Mouse (Mus musculus): ENCODE results near the gene Gm17545. TPM values are rescaled to one million over a fixed set of nuclear protein-coding genes. Genes with fewer than 3 reads are reported as not detected.

The Gm17545 gene
- polyA plus RNA-seq, 1 experiment from 2014 or later: not detected

DNA sequence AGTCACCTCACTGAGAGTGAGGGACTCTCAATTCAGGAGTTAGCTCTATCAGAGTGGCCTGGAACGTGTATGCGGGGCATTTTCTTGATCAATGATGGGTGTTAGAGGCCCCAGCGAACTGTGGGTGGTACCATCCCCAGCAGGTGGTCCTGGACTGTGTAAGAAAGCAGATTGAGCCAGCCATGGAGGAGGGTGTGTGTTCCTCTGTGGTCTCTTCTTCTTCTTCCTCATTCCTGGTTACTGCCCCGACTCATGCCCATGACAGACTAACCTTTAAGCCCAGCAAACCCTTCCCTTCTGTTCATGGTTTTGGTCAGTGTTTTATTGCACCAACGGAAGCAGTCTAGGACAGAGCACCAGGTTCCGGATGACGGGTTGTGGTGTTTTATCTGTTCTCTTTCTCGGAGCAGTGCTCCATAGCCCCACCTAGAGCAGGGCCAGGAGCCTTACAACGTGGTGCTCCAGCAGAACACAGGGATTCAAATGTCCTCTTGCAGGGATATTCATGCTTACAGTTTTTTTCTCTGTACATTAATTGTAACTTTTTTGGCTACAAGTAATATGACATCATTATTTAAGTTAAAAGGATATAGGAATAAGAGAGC, 40.2 kb downstream of the Gm17545 start:
- no peaks in the 10 kb centered on the region for H3K27me3 ChIP-seq (ENCODE audit: control insufficient read depth, insufficient read depth, low read length)
- WGBS: 79% methylated on average over 9 of the region's 9 CpGs
- no peaks in the 10 kb centered on the region for H3K4me1 ChIP-seq (ENCODE audit: control insufficient read depth, insufficient read depth, low read length)

DNA sequence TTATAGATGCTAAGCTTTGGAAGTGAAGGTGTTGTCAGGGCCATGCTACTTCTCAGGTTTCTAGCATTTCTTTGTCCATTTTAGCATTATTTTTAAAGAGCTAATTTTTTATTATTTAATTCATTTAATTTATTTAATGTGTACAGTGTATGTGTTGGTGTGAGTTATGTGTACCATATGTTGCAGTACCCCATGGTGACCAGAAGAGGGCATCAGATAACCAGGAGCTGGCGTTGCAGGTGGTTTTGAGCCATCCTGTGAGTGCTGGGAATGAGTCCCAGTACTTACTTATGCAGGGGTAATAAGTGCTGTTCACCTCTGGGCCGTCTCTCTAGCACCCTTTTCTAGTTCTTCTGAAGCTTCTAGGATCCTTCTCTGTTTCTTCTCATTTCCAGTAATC, 41.0 kb downstream of the Gm17545 start:
- no peaks in the 10 kb centered on the region for H3K9me3 ChIP-seq (replicated peaks; ENCODE audit: control insufficient read depth, low read length)
- no peaks in the 10 kb centered on the region; the same call in 1 of the 2 replicates for H3K36me3 ChIP-seq (ENCODE audit: control insufficient read depth, insufficient read depth)
- no peak overlapping the region for H3K4me2 ChIP-seq (ENCODE audit: low read depth, low read length)
- WGBS: 80% methylated on average over 2 of the region's 2 CpGs
- no peak overlapping the region for H3K4me3 ChIP-seq (ENCODE audit: low read length)
- ATAC-seq (replicated peaks; ENCODE audit: extremely low read depth, insufficient read depth, low FRiP score): no peak
- no peaks in the 10 kb centered on the region for H3K27me3 ChIP-seq (ENCODE audit: control insufficient read depth, insufficient read depth, low read length)
- H3K9ac ChIP-seq (ENCODE audit: low read length): no peak overlapping the region
- H3K27ac ChIP-seq (ENCODE audit: low read length): no peak overlapping the region
- H3K4me1 ChIP-seq (ENCODE audit: control insufficient read depth, insufficient read depth, low read length): no peaks in the 10 kb centered on the region

More for the DNA sequence above, 40.2 kb downstream of the Gm17545 start:
- H3K9ac ChIP-seq (ENCODE audit: low read length): no peak overlapping the region
- no peak overlapping the region for H3K4me2 ChIP-seq (ENCODE audit: low read depth, low read length)
- no peak overlapping the region for H3K27ac ChIP-seq (ENCODE audit: low read length)
- H3K9me3 ChIP-seq (replicated peaks; ENCODE audit: control insufficient read depth, low read length): no peaks in the 10 kb centered on the region
- H3K36me3 ChIP-seq (ENCODE audit: control insufficient read depth, insufficient read depth): no peaks in the 10 kb centered on the region; the same call in 1 of the 2 replicates
- ATAC-seq (replicated peaks; ENCODE audit: extremely low read depth, insufficient read depth, low FRiP score): no peak
- no peak overlapping the region for H3K4me3 ChIP-seq (ENCODE audit: low read length)

GRCm38 (mm10) chr9:22497021-22497767, 43.1 kb downstream of the Gm17545 start:
- H3K27me3 ChIP-seq (ENCODE audit: control insufficient read depth, insufficient read depth, low read length): no peaks in the 10 kb centered on the region
- WGBS: 75% methylated on average over 6 of the region's 6 CpGs
- ATAC-seq (replicated peaks; ENCODE audit: extremely low read depth, insufficient read depth, low FRiP score): no peak
- H3K27ac ChIP-seq (ENCODE audit: low read length): no peak overlapping the region
- H3K9me3 ChIP-seq (replicated peaks; ENCODE audit: control insufficient read depth, low read length): no peaks in the 10 kb centered on the region
- no peaks in the 10 kb centered on the region; the same call in 1 of the 2 replicates for H3K36me3 ChIP-seq (ENCODE audit: control insufficient read depth, insufficient read depth)
- no peaks in the 10 kb centered on the region for H3K4me1 ChIP-seq (ENCODE audit: control insufficient read depth, insufficient read depth, low read length)
- no peak overlapping the region for H3K4me3 ChIP-seq (ENCODE audit: low read length)
- no peak overlapping the region for H3K4me2 ChIP-seq (ENCODE audit: low read depth, low read length)
- no peak overlapping the region for H3K9ac ChIP-seq (ENCODE audit: low read length)

DNA sequence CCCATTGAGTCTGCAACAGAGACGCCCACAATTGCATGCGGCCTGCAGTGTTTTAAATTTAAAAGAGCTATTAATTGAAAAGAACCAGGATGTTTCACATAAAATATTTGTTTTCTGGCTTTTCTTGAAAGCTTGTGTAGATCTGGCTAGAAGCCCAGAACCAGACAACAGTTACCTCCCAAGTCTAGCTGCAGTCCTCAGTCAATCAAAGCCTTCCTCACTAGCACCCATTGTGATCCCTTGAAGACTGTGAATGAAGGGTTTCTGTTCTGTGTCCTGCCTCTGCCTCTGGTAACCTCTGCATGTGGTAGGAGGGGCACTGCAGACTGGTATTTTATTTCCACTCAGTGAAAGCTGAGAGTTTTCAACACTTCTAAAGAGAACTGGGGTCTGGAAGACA, 48.9 kb downstream of the Gm17545 start:
- WGBS: 73% methylated on average over 2 of the region's 2 CpGs
- Histone ChIP-seq H3K9ac (ENCODE audit: low read length) (no peak overlapping the region), H3K27ac (ENCODE audit: low read length) (no peak overlapping the region), H3K36me3 (ENCODE audit: control insufficient read depth, insufficient read depth) (no peaks in the 10 kb centered on the region), H3K4me2 (ENCODE audit: low read depth, low read length) (no peak overlapping the region), H3K4me3 (ENCODE audit: low read length) (no peak overlapping the region), H3K4me1 (ENCODE audit: control insufficient read depth, insufficient read depth, low read length) (peaks cover 11% of the 10 kb centered on the region), H3K27me3 (ENCODE audit: control insufficient read depth, insufficient read depth, low read length) (no peaks in the 10 kb centered on the region), H3K9me3 (replicated peaks; ENCODE audit: control insufficient read depth, low read length) (no peaks in the 10 kb centered on the region)
- no peak for ATAC-seq (replicated peaks; ENCODE audit: extremely low read depth, insufficient read depth, low FRiP score)

DNA sequence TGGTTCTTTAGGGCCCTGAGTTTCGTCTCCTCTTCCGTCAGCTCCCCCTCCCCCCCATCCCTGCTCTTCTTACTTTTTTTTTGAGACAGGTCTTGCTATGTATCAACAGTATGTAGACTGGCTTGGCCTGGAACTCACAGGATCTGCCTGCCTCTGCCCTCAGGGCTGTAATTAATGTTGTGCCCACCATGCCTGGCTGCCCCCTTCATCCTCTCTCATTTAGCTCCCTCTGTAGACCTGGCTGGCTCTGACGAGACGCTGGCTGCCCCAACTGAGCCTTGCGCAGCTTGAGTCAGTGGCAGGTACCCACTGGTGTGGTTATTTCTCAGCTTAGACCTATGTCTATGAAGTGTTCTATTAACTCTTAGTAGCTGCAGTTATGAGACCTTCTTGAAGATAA, 49.5 kb downstream of the Gm17545 start:
- no peaks in the 10 kb centered on the region for H3K36me3 ChIP-seq (ENCODE audit: control insufficient read depth, insufficient read depth)
- H3K9ac ChIP-seq (ENCODE audit: low read length): no peak overlapping the region
- H3K4me1 ChIP-seq (ENCODE audit: control insufficient read depth, insufficient read depth, low read length): peaks cover 11% of the 10 kb centered on the region
- H3K9me3 ChIP-seq (replicated peaks; ENCODE audit: control insufficient read depth, low read length): no peaks in the 10 kb centered on the region
- no peak for ATAC-seq (replicated peaks; ENCODE audit: extremely low read depth, insufficient read depth, low FRiP score)
- H3K4me2 ChIP-seq (ENCODE audit: low read depth, low read length): no peak overlapping the region
- 82% methylated on average over 5 of the region's 5 CpGs for WGBS
- no peak overlapping the region for H3K27ac ChIP-seq (ENCODE audit: low read length)
- no peaks in the 10 kb centered on the region for H3K27me3 ChIP-seq (ENCODE audit: control insufficient read depth, insufficient read depth, low read length)
- no peak overlapping the region for H3K4me3 ChIP-seq (ENCODE audit: low read length)

- Histone ChIP-seq H3K4me2 (ENCODE audit: low read depth, low read length) (no peak overlapping the region), H3K36me3 (ENCODE audit: control insufficient read depth, insufficient read depth) (no peaks in the 10 kb centered on the region), H3K27ac (ENCODE audit: low read length) (no peak overlapping the region), H3K9me3 (replicated peaks; ENCODE audit: control insufficient read depth, low read length) (no peaks in the 10 kb centered on the region), H3K27me3 (ENCODE audit: control insufficient read depth, insufficient read depth, low read length) (no peaks in the 10 kb centered on the region), H3K4me3 (ENCODE audit: low read length) (no peak overlapping the region), H3K9ac (ENCODE audit: low read length) (no peak overlapping the region), H3K4me1 (ENCODE audit: control insufficient read depth, insufficient read depth, low read length) (peaks cover 11% of the 10 kb centered on the region)
- WGBS: 49% methylated on average over 2 of the region's 2 CpGs
- ATAC-seq (replicated peaks; ENCODE audit: extremely low read depth, insufficient read depth, low FRiP score): no peak
Observed at GRCm38 (mm10) chr9:22505574-22505973, 51.5 kb downstream of the Gm17545 start.

Other genes starting within 250 kb of the Gm17545 start
- gene Zfp809, start 228.6 kb upstream of the Gm17545 start, polyA plus RNA-seq (2015; fragmentation: Nextera tagmentation; extraction: Ambion mirVana): 21.7 and 22.0 TPM in 2 replicates
- 4.3 and 4.4 TPM in 2 replicates for gene Zfp599, start 194.4 kb upstream of the Gm17545 start, polyA plus RNA-seq (2015; fragmentation: Nextera tagmentation; extraction: Ambion mirVana)
- gene Zfp810, start 146.6 kb upstream of the Gm17545 start, polyA plus RNA-seq (2015; fragmentation: Nextera tagmentation; extraction: Ambion mirVana): 13.3 and 14.7 TPM in 2 replicates
- 53.7 and 54.6 TPM in 2 replicates for gene Anln, start 65.1 kb upstream of the Gm17545 start, polyA plus RNA-seq (2015; fragmentation: Nextera tagmentation; extraction: Ambion mirVana)
- 3.0 and 3.7 TPM in 2 replicates for gene 9530077C05Rik, start 42.8 kb upstream of the Gm17545 start, polyA plus RNA-seq (2015; fragmentation: Nextera tagmentation; extraction: Ambion mirVana)
- gene Rp9, start 15.5 kb downstream of the Gm17545 start, polyA plus RNA-seq (2015; fragmentation: Nextera tagmentation; extraction: Ambion mirVana): 47.3 and 48.4 TPM in 2 replicates
- 7.9 and 8.1 TPM in 2 replicates for gene Bbs9, start 21.4 kb downstream of the Gm17545 start, polyA plus RNA-seq (2015; fragmentation: Nextera tagmentation; extraction: Ambion mirVana)

Measured in heart, embryonic 16.5 days (tissue).